Mouse (Mus musculus): ENCODE measurements around the gene Ifne.
"Not testable (repeated sequence)": the region's sequence is repeated elsewhere in the genome, so short reads cannot be mapped to it uniquely, and the experiment has no call there.

Gene Ifne

GRCm38 (mm10) chr4:88867926-88868911 lies 11.8 kb downstream of the Ifne start:
- DNase-seq (ENCODE audit: low read depth, low spot score), result peak; percentile 32

GRCm38 (mm10) chr4:88867366-88867925 lies 12.6 kb downstream of the Ifne start:
- peak; percentile 84 for DNase-seq (ENCODE audit: low read depth, low spot score)

GRCm38 (mm10) chr4:88865011-88865569 lies 14.9 kb downstream of the Ifne start:
- peak; percentile 3 for DNase-seq (ENCODE audit: low read depth, low spot score)

- no peak for DNase-seq (ENCODE audit: low read depth, low spot score)
Measured at GRCm38 (mm10) chr4:88864599-88864998, 15.4 kb downstream of the Ifne start.

GRCm38 (mm10) chr4:88863309-88863708 lies 16.7 kb downstream of the Ifne start:
- no peak for DNase-seq (ENCODE audit: low read depth, low spot score)

- DNase-seq (ENCODE audit: low read depth, low spot score), result no peak
Measured at GRCm38 (mm10) chr4:88859214-88859613, 20.8 kb downstream of the Ifne start.

- no peak for DNase-seq (ENCODE audit: low read depth, low spot score)
Measured at GRCm38 (mm10) chr4:88851026-88851763, 28.8 kb downstream of the Ifne start.

- DNase-seq (ENCODE audit: low read depth, low spot score), result no peak
Measured at GRCm38 (mm10) chr4:88849698-88850097, 30.3 kb downstream of the Ifne start, which contains the start of gene Ifna1. TSS of gene Ifna1 (plus strand) at chr4:88850087.

- DNase-seq (ENCODE audit: low read depth, low spot score), result peak; percentile 25
Measured at GRCm38 (mm10) chr4:88845334-88845733, 34.7 kb downstream of the Ifne start.

- DNase-seq (ENCODE audit: low read depth, low spot score), result no peak
Measured at GRCm38 (mm10) chr4:88841438-88841911, 38.5 kb downstream of the Ifne start, which contains the start of gene Ifna4. TSS of gene Ifna4 (plus strand) at chr4:88841861.

GRCm38 (mm10) chr4:88840058-88840457 lies 39.9 kb downstream of the Ifne start:
- DNase-seq (ENCODE audit: low read depth, low spot score), result no peak

GRCm38 (mm10) chr4:88838828-88839227 lies 41.2 kb downstream of the Ifne start:
- peak; percentile 29 for DNase-seq (ENCODE audit: low read depth, low spot score)

GRCm38 (mm10) chr4:88835225-88835624 lies 44.8 kb downstream of the Ifne start, which contains the start of gene Ifna5:
TSS of gene Ifna5 (plus strand) at chr4:88835525.
- not testable (repeated sequence) for DNase-seq (ENCODE audit: low read depth, low spot score)

- DNase-seq (ENCODE audit: low read depth, low spot score), result peak; percentile 35
Measured at GRCm38 (mm10) chr4:88830523-88830922, 49.5 kb downstream of the Ifne start.
